Mouse (Mus musculus): ENCODE results near the gene Gabrg1. TPM values are rescaled to one million over a fixed set of nuclear protein-coding genes. Genes with fewer than 3 reads are reported as not detected.

The Gabrg1 gene
- total RNA-seq (2021): not detected
- long read RNA-seq, experiment 1: 0 reads
- long read RNA-seq, experiment 2: 0 reads

DNA sequence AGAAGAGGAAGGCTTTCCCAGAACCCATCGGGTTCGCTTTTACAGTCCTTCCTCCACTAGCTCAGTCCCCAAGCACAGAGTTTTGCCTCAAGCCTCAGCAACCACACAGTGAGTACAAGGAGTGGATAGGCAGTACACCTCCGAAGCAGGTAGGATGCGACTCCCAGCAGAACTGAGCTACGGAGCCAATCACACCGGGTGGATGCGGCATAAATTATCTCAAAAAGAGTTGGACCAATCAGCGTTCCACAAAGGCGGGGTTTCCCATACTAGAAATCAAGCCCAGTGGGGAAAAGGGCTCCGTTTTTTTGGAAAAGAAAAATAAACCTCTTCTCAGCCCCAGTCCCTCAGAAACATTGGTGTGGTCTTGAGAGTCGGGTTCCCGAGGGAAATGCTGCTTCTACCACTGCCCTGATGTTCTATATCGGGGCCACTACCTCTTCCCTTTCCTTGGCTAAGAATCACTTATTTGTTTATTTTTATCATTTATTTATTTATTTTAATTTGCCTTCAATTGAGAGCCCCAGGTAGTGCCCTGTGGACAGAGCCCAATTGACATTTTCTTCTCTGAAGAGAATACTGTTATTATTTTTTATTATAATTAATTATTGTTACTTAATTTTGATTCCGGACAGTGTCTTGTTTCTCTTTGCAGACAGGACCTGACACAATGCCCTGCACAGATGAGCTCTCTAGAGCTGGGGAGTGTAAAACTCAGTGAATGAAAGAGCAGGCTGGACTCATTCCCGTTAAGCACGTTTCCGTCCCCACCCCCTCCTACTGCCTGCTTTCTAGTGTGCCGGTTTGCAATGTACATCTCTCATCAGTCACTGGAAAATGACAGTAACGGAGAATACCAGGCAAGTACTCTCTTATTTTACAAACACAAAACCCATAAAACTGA is at the start of gene Gabrg1:
Gene Gabrg1, minus strand, starts transcription at position 426 of the 904 bp plus-strand sequence.
- no peak for DNase-seq
- intact Hi-C loops (cut with DNase I; ENCODE audit: low total_unique reads): no loop called here

DNA sequence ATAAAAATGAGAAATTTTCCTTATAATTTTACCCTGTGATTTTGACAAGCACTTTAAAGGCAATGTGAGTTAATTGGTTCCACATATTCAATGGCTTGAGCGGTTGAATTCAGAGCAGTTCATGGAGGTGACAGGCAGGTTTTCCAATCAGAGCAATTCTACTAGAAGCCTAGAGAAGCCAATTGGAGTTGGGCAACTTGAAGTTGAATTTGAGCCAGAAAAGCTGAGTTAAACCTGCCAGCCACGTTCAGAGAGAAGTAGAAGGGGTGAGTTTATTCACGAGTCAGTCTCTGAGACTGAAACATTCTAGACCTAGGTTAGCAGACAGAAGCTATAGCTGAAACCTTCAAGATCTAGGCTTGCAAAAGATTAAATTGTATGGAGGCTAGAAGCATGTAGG is 41.6 kb upstream of the Gabrg1 start:
- no peak for DNase-seq
- intact Hi-C loops (cut with DNase I; ENCODE audit: low total_unique reads): no loop called here

DNA sequence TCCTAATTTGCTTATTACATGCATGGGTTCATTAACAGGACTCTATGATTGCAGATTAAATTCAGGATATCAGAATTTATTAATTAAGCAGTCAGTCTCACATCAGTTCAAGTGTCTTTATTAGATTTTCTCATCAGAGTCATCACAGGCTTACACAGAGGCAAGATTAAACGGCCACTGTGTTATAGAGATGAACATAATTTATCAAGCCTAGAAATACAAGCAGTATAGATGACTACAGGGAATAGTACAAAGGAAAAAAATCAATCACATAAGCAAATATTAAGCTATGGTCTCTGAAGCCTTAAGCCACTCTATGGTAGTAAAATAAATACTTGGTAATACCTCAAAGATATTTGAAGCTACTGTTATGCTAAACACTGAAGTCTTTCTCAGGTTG is 27.7 kb upstream of the Gabrg1 start:
- DNase-seq: no peak
- intact Hi-C loops (cut with DNase I; ENCODE audit: low total_unique reads): no loop called here

DNA sequence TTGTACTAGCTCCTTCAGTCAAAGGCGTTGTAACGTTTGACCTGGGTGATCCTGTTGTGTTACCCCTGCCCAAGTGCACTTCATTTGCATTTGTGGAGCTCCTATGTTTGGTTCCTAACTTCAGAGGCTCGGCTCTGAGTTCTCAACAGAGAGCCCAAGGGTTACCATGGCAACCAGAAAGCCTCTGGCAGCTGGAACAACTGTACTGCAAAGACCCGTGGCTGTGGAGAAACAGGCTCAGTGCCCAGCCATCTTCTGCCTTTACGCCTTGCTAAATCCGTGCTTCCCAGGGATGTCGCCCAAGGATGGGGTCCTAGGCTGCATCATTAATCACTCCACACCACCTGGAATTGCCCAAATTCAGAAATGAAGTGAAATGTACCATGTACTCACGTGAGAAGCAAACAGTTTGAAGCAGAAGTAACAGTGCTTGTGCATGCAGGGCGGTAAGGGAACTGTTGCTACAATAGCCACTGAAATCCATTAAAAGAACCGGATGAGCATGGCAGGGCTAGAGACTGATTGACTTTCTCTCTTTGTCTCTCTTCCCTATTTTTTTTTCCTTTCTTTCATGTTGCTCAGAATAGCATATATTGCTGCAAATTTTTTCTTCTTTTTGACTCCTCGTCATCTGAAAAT is 798 bp upstream of the Gabrg1 start:
- intact Hi-C loops (cut with DNase I; ENCODE audit: low total_unique reads): no loop called here
- no peak for DNase-seq

- intact Hi-C loops (cut with DNase I; ENCODE audit: low total_unique reads): no loop called here
Observed at GRCm38 (mm10) chr5:70818681-70819080, 23.7 kb downstream of the Gabrg1 start.

GRCm38 (mm10) chr5:70736156-70736555 is 106.3 kb downstream of the Gabrg1 start:
- DNase-seq: no peak
- intact Hi-C loops (cut with DNase I; ENCODE audit: low total_unique reads): no loop called here

More at GRCm38 (mm10) chr5:70818681-70819080, 23.7 kb downstream of the Gabrg1 start:
- DNase-seq: no peak

DNA sequence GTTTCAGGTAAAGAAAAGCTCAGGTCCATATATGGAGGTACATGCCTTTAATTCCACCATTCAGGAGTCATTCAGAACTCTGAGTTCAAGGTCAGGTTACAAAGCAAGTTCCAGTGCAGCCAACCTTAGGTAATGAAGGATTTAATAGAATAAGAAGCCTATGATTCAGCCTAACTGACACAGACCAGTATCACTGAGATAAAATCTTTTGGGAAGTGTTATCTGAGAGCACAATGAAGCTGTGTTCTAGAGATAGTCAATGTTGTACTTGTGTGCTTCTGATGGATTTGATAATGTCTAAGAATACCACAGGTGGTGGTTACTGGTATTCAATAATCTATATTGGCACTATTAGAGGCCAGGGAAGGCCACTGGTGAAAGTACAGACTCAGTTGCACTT is 138.1 kb downstream of the Gabrg1 start:
- intact Hi-C loops (cut with DNase I; ENCODE audit: low total_unique reads): no loop called here
- DNase-seq: no peak
